Mouse (Mus musculus): ENCODE measurements at regions not wholly inside any gene's neighbourhood (a gene's known extent, or its start where the extent isn't known, plus 50 kb on each side); places are given as distances from the start of the nearest gene placed in this dataset.
A peak's percentile ranks its signal among the peaks of the same experiment; 100 is the strongest.

GRCm38 (mm10) chr9:46600803-46601202 is 281.0 kb upstream of the 4931429L15Rik start:
- Histone ChIP-seq H3K4me1 (replicated peaks; ENCODE audit: control insufficient read depth, insufficient read depth, low read length) (peaks cover 22% of the 10 kb centered on the region), H3K4me3 (replicated peaks; ENCODE audit: low read length) (no peak overlapping the region), H3K27ac (no peak overlapping the region), H3K27me3 (ENCODE audit: control insufficient read depth, insufficient read depth, low read length) (no peaks in the 10 kb centered on the region), H3K36me3 (replicated peaks; ENCODE audit: control insufficient read depth, insufficient read depth) (no peaks in the 10 kb centered on the region), H3K4me2 (replicated peaks) (no peak overlapping the region), H3K9ac (no peak overlapping the region), H3K9me3 (ENCODE audit: control insufficient read depth, low read length) (no peaks in the 10 kb centered on the region)
- no peak for DNase-seq (ENCODE audit: low spot score)
- no peak for ATAC-seq (ENCODE audit: low FRiP score)
- 86% methylated on average over 9 of the region's 9 CpGs for WGBS

- peak; percentile 70 for DNase-seq (ENCODE audit: low spot score)
- Histone ChIP-seq H3K36me3 (replicated peaks; ENCODE audit: control insufficient read depth, insufficient read depth) (no peaks in the 10 kb centered on the region), H3K4me2 (replicated peaks) (0 out of 2 replicates have a peak overlapping the region, but pooled peaks have one; percentile 1), H3K4me3 (replicated peaks; ENCODE audit: low read length) (no peak overlapping the region), H3K27ac (0 out of 2 replicates have a peak overlapping the region, but pooled peaks have one; percentile 20), H3K9ac (no peak overlapping the region), H3K27me3 (ENCODE audit: control insufficient read depth, insufficient read depth, low read length) (no peaks in the 10 kb centered on the region), H3K4me1 (replicated peaks; ENCODE audit: control insufficient read depth, insufficient read depth, low read length) (peaks cover 22% of the 10 kb centered on the region), H3K9me3 (ENCODE audit: control insufficient read depth, low read length) (no peaks in the 10 kb centered on the region)
- ATAC-seq (ENCODE audit: low FRiP score): peak; percentile 64; the same call in 1 of the 2 replicates
- 23% methylated on average over 8 of the region's 8 CpGs for WGBS
Measured at GRCm38 (mm10) chr9:46599931-46600708, 280.3 kb upstream of the 4931429L15Rik start.

- ATAC-seq (ENCODE audit: low FRiP score): no peak
- H3K27me3 ChIP-seq (ENCODE audit: control insufficient read depth, insufficient read depth, low read length): no peaks in the 10 kb centered on the region
- no peak overlapping the region for H3K4me2 ChIP-seq (replicated peaks)
- no peak overlapping the region for H3K27ac ChIP-seq
- no peaks in the 10 kb centered on the region for H3K36me3 ChIP-seq (replicated peaks; ENCODE audit: control insufficient read depth, insufficient read depth)
- no peaks in the 10 kb centered on the region for H3K9me3 ChIP-seq (ENCODE audit: control insufficient read depth, low read length)
- H3K4me1 ChIP-seq (replicated peaks; ENCODE audit: control insufficient read depth, insufficient read depth, low read length): peaks cover 21% of the 10 kb centered on the region
- no peak for DNase-seq (ENCODE audit: low spot score)
- no peak overlapping the region for H3K4me3 ChIP-seq (replicated peaks; ENCODE audit: low read length)
- 89% methylated on average over 6 of the region's 6 CpGs for WGBS
- H3K9ac ChIP-seq: no peak overlapping the region
Measured at GRCm38 (mm10) chr9:46598518-46598917, 278.7 kb upstream of the 4931429L15Rik start.

GRCm38 (mm10) chr9:46593444-46593843 is 273.7 kb upstream of the 4931429L15Rik start:
- no peak overlapping the region for H3K27ac ChIP-seq
- H3K9me3 ChIP-seq (ENCODE audit: control insufficient read depth, low read length): no peaks in the 10 kb centered on the region
- no peak overlapping the region for H3K4me2 ChIP-seq (replicated peaks)
- ATAC-seq (ENCODE audit: low FRiP score) (no peak), DNase-seq (ENCODE audit: low spot score) (no peak)
- H3K9ac ChIP-seq: no peak overlapping the region
- H3K4me1 ChIP-seq (replicated peaks; ENCODE audit: control insufficient read depth, insufficient read depth, low read length): no peaks in the 10 kb centered on the region
- H3K4me3 ChIP-seq (replicated peaks; ENCODE audit: low read length): no peak overlapping the region
- H3K27me3 ChIP-seq (ENCODE audit: control insufficient read depth, insufficient read depth, low read length): no peaks in the 10 kb centered on the region
- WGBS: 76% methylated on average over 6 of the region's 6 CpGs
- no peaks in the 10 kb centered on the region for H3K36me3 ChIP-seq (replicated peaks; ENCODE audit: control insufficient read depth, insufficient read depth)

- ATAC-seq (ENCODE audit: low FRiP score) (peak; percentile 53; the same call in 1 of the 2 replicates), DNase-seq (ENCODE audit: low spot score) (peak; percentile 55)
- 73% methylated on average over 7 of the region's 7 CpGs for WGBS
- no peak overlapping the region for H3K9ac ChIP-seq
- no peak overlapping the region for H3K4me3 ChIP-seq (replicated peaks; ENCODE audit: low read length)
- no peaks in the 10 kb centered on the region for H3K4me1 ChIP-seq (replicated peaks; ENCODE audit: control insufficient read depth, insufficient read depth, low read length)
- H3K27ac ChIP-seq: no peak overlapping the region
- H3K36me3 ChIP-seq (replicated peaks; ENCODE audit: control insufficient read depth, insufficient read depth): no peaks in the 10 kb centered on the region
- H3K9me3 ChIP-seq (ENCODE audit: control insufficient read depth, low read length): no peaks in the 10 kb centered on the region
- H3K4me2 ChIP-seq (replicated peaks): no peak overlapping the region
- no peaks in the 10 kb centered on the region for H3K27me3 ChIP-seq (ENCODE audit: control insufficient read depth, insufficient read depth, low read length)
Measured at GRCm38 (mm10) chr9:46592908-46593307, 273.1 kb upstream of the 4931429L15Rik start.

GRCm38 (mm10) chr9:46586818-46587217 is 267.0 kb upstream of the 4931429L15Rik start:
- Histone ChIP-seq H3K9me3 (ENCODE audit: control insufficient read depth, low read length) (no peaks in the 10 kb centered on the region), H3K27ac (no peak overlapping the region), H3K27me3 (ENCODE audit: control insufficient read depth, insufficient read depth, low read length) (no peaks in the 10 kb centered on the region), H3K4me1 (replicated peaks; ENCODE audit: control insufficient read depth, insufficient read depth, low read length) (no peaks in the 10 kb centered on the region), H3K4me2 (replicated peaks) (no peak overlapping the region), H3K4me3 (replicated peaks; ENCODE audit: low read length) (no peak overlapping the region), H3K9ac (no peak overlapping the region), H3K36me3 (replicated peaks; ENCODE audit: control insufficient read depth, insufficient read depth) (no peaks in the 10 kb centered on the region)
- WGBS: 84% methylated on average over 8 of the region's 8 CpGs
- DNase-seq (ENCODE audit: low spot score): no peak
- no peak for ATAC-seq (ENCODE audit: low FRiP score)

GRCm38 (mm10) chr9:46581844-46582243 is 262.1 kb upstream of the 4931429L15Rik start:
- ATAC-seq (ENCODE audit: low FRiP score) (no peak), DNase-seq (ENCODE audit: low spot score) (no peak)
- H3K4me1 ChIP-seq (replicated peaks; ENCODE audit: control insufficient read depth, insufficient read depth, low read length): no peaks in the 10 kb centered on the region
- H3K9me3 ChIP-seq (ENCODE audit: control insufficient read depth, low read length): peaks cover 9% of the 10 kb centered on the region; the same call in 1 of the 2 replicates
- WGBS: 6% methylated on average over 4 of the region's 4 CpGs
- H3K4me2 ChIP-seq (replicated peaks): no peak overlapping the region
- no peak overlapping the region for H3K9ac ChIP-seq
- no peak overlapping the region for H3K4me3 ChIP-seq (replicated peaks; ENCODE audit: low read length)
- no peak overlapping the region for H3K27ac ChIP-seq
- no peaks in the 10 kb centered on the region for H3K27me3 ChIP-seq (ENCODE audit: control insufficient read depth, insufficient read depth, low read length)
- H3K36me3 ChIP-seq (replicated peaks; ENCODE audit: control insufficient read depth, insufficient read depth): no peaks in the 10 kb centered on the region

GRCm38 (mm10) chr9:46562301-46562700 is 242.5 kb upstream of the 4931429L15Rik start:
- no peak for ATAC-seq (ENCODE audit: low FRiP score)
- WGBS: 91% methylated on average over 4 of the region's 4 CpGs
- Histone ChIP-seq H3K36me3 (replicated peaks; ENCODE audit: control insufficient read depth, insufficient read depth) (no peaks in the 10 kb centered on the region), H3K27me3 (ENCODE audit: control insufficient read depth, insufficient read depth, low read length) (no peaks in the 10 kb centered on the region), H3K27ac (no peak overlapping the region), H3K9ac (no peak overlapping the region), H3K4me1 (replicated peaks; ENCODE audit: control insufficient read depth, insufficient read depth, low read length) (no peaks in the 10 kb centered on the region), H3K9me3 (ENCODE audit: control insufficient read depth, low read length) (no peaks in the 10 kb centered on the region), H3K4me3 (replicated peaks; ENCODE audit: low read length) (no peak overlapping the region), H3K4me2 (replicated peaks) (no peak overlapping the region)
- DNase-seq (ENCODE audit: low spot score): no peak

GRCm38 (mm10) chr9:46558481-46558880 is 238.7 kb upstream of the 4931429L15Rik start:
- no peak overlapping the region for H3K27ac ChIP-seq
- DNase-seq (ENCODE audit: low spot score) (no peak), ATAC-seq (ENCODE audit: low FRiP score) (no peak)
- H3K4me3 ChIP-seq (replicated peaks; ENCODE audit: low read length): no peak overlapping the region
- H3K4me2 ChIP-seq (replicated peaks): no peak overlapping the region
- H3K36me3 ChIP-seq (replicated peaks; ENCODE audit: control insufficient read depth, insufficient read depth): no peaks in the 10 kb centered on the region
- no peaks in the 10 kb centered on the region for H3K9me3 ChIP-seq (ENCODE audit: control insufficient read depth, low read length)
- WGBS: 80% methylated on average over 5 of the region's 5 CpGs
- no peak overlapping the region for H3K9ac ChIP-seq
- no peaks in the 10 kb centered on the region for H3K27me3 ChIP-seq (ENCODE audit: control insufficient read depth, insufficient read depth, low read length)
- H3K4me1 ChIP-seq (replicated peaks; ENCODE audit: control insufficient read depth, insufficient read depth, low read length): peaks cover 8% of the 10 kb centered on the region
